Mouse (Mus musculus) heart, adult 2 months (tissue): Measurements from ENCODE around the gene Fntb.

Experiments used
- CTCF ChIP-seq: fragments of 200-600 bp; IDR thresholded peaks from 2 replicates; pipeline ENCODE4 v1.8.1; 2022; ENCODE audit warnings: antibody characterized with exemption, mild to moderate bottlenecking, moderate library complexity
- EP300 ChIP-seq: fragments of 200-500 bp; IDR thresholded peaks from 2 replicates; pipeline ENCODE4 v1.6.1; 2011; ENCODE audit warnings: low read depth, low read length, control low read depth; ENCODE audit not compliant: insufficient read depth
- POLR2A ChIP-seq: fragments of 200-500 bp; IDR thresholded peaks from 2 replicates; pipeline ENCODE4 v1.6.1; 2011; ENCODE audit warnings: mild to moderate bottlenecking, low read depth, low read length, control low read depth; ENCODE audit not compliant: insufficient read depth

DNA sequence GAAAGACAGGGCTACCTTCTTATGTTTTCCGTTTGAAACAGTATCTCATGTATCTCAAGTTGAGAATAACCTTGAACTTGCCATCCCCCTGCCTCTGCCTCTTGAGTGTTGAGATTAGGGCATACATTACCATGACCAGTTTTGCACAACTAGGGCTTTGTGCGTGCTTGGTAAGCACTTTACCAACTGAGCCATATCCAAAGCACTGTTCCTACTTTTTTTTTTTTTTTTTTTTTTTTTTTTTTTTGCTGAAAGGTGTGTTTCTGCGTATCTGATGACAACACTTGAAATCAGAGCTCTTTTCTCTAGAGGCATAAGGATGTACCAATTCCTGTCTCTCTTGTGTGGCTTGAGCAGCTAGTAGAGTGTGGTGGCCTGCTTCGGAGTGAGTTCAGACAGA, 131.2 kb downstream of the Fntb start:
- no peak for TF ChIP-seq POLR2A
- no peak for TF ChIP-seq CTCF
- TF ChIP-seq EP300 = no peak
